Mouse (Mus musculus) thymus, adult 2 months (tissue): ENCODE data around the gene Gm15517.
"Not testable (repeated sequence)": the region's sequence is repeated elsewhere in the genome, so short reads cannot be mapped to it uniquely, and the experiment has no call there.

Source experiments
- CTCF ChIP-seq: fragments of 200-500 bp; IDR thresholded peaks from 2 replicates; pipeline ENCODE4 v1.5.1; 2012; ENCODE audit warnings: mild to moderate bottlenecking, control low read depth, low read length, moderate library complexity, borderline replicate concordance; ENCODE audit not compliant: control insufficient read depth, poor library complexity, insufficient read depth; ENCODE audit errors: extremely low read depth
- POLR2A ChIP-seq: fragments of 200-500 bp; IDR thresholded peaks from 2 replicates; pipeline ENCODE4 v1.6.1; 2012; ENCODE audit warnings: mild to moderate bottlenecking, low read length, control low read depth, moderate library complexity; ENCODE audit not compliant: control insufficient read depth, poor library complexity, insufficient read depth; ENCODE audit errors: extremely low read depth

GRCm38 (mm10) chr7:44297501-44297900, 36.3 kb downstream of the Gm15517 start:
- not testable (repeated sequence) for TF ChIP-seq CTCF, POLR2A
